In the genomic region with DNA sequence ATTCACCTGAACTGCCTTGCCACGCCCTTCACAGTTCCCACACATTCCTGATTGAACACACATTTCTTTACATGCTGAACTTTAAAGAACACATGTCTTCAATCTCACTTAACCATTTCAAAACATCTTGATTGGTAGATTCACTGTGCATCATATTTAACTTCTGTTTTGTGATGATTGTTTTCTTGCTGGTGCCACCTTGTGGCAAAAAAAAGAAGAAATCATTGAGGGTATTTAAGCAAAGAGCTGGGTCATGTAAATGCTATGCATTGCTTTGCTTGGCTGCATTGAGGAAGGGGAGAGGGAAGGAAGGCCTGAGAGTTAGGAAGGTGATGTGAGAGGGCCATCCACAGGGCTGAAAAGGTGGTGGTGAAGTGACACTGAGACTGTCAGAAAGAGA, we compare ENCODE assay signal across 16 mouse cellular contexts.
DNase-seq lines count a peak whose midpoint lies in the region; TF ChIP-seq lines count a peak whose summit lies in the region.
"Had no signal": no experiment of that assay in that cellular context is flagged by ENCODE, and none has a peak within 500 bp of the region (broad histone marks: within the 10 kb centered on the region; RNA-seq: fewer than 3 reads in every experiment).

No protein-coding gene starts in this region.

- H3K9ac ChIP-seq in heart, adult 2 months (ENCODE audit: low read depth, low read length) = no peak overlapping the region
- no peak overlapping the region for H3K9ac ChIP-seq in CH12.LX (ENCODE audit: insufficient read depth, low read depth)
- H3K9ac ChIP-seq: embryonic facial prominence, embryonic 12.5 days; forebrain, embryonic 13.5 days; heart, embryonic 13.5 days; hindbrain, embryonic 13.5 days had no signal

- no peaks in the 10 kb centered on the region for H3K4me1 ChIP-seq in heart, adult 2 months (ENCODE audit: control insufficient read depth, insufficient read depth, low read length)
- H3K4me1 ChIP-seq in CH12.LX (ENCODE audit: control insufficient read depth in 1 of 2, insufficient read depth in 2 of 2) = no peaks in the 10 kb centered on the region; a peak in 1 of 4 replicates
- H3K4me1 ChIP-seq: embryonic facial prominence, embryonic 12.5 days; forebrain, embryonic 13.5 days; heart, embryonic 13.5 days; hindbrain, embryonic 13.5 days had no signal

- no peak for TF ChIP-seq EP300 in heart, adult 2 months (IDR thresholded peaks at IDR 0.05; ENCODE audit: insufficient read depth, low read depth, low read length)
- no peak for TF ChIP-seq EP300 in CH12.LX (IDR thresholded peaks at IDR 0.05; ENCODE audit: low read length)

- no peaks in the 10 kb centered on the region for H3K36me3 ChIP-seq in heart, adult 2 months (ENCODE audit: control insufficient read depth, insufficient read depth, low read length)
- no peaks in the 10 kb centered on the region for H3K36me3 ChIP-seq in CH12.LX (replicated peaks in 1 of 2; ENCODE audit: control insufficient read depth in 1 of 2, insufficient read depth in 1 of 2, low read length in 1 of 2)
- H3K36me3 ChIP-seq: embryonic facial prominence, embryonic 12.5 days; heart, embryonic 13.5 days; hindbrain, embryonic 13.5 days had no signal

- H3K4me3 ChIP-seq in heart, adult 2 months = no peak overlapping the region
- no peak overlapping the region for H3K4me3 ChIP-seq in left cerebral cortex, adult 2 months
- H3K4me3 ChIP-seq in CH12.LX (replicated peaks in 1 of 3; ENCODE audit: low read depth in 2 of 3, low read length in 2 of 3, poor library complexity in 1 of 3) = no peak overlapping the region
- H3K4me3 ChIP-seq: embryonic facial prominence, embryonic 12.5 days; forebrain, embryonic 13.5 days; heart, embryonic 13.5 days; hindbrain, embryonic 13.5 days had no signal

- TF ChIP-seq RAD21 in CH12.LX (IDR thresholded peaks at IDR 0.05; ENCODE audit: low read depth, low read length) = peak; percentile 52

- H3K9me3 ChIP-seq in CH12.LX (replicated peaks; ENCODE audit: low read length) = no peaks in the 10 kb centered on the region
- H3K9me3 ChIP-seq: embryonic facial prominence, embryonic 12.5 days; forebrain, embryonic 13.5 days; heart, embryonic 13.5 days; hindbrain, embryonic 13.5 days had no signal

- H3K27me3 ChIP-seq in heart, adult 2 months (ENCODE audit: control insufficient read depth, insufficient read depth, low read length) = no peaks in the 10 kb centered on the region
- H3K27me3 ChIP-seq in CH12.LX (replicated peaks) = no peaks in the 10 kb centered on the region
- H3K27me3 ChIP-seq: embryonic facial prominence, embryonic 12.5 days; heart, embryonic 13.5 days; hindbrain, embryonic 13.5 days had no signal

- WGBS in heart, adult 2 months = 62% methylated on average over 1 of the region's 1 CpGs

- intact Hi-C loops in heart, adult 2 months (cut with DNase I) = loop anchor here (1.0 kb wide), 1 partner anchor 170 kb away; no protein-coding TSS in a partner anchor
- intact Hi-C loops in left cerebral cortex, adult 2 months (cut with DNase I) = loop anchor here (5.0 kb wide), 2 partner anchors 516 to 731 kb away; no protein-coding TSS in a partner anchor

- peak; percentile 61 for TF ChIP-seq CTCF in heart, adult 2 months (IDR thresholded peaks at IDR 0.05)
- TF ChIP-seq CTCF in left cerebral cortex, adult 2 months (IDR thresholded peaks at IDR 0.05) = peak; percentile 60
- peak; percentile 36 to 70 for TF ChIP-seq CTCF in CH12.LX (conservative IDR thresholded peaks at IDR 0.05 in 1 of 2, IDR thresholded peaks at IDR 0.05 in 1 of 2; ENCODE audit: low read depth in 2 of 2, low read length in 2 of 2)

- in situ Hi-C loops in CH12.LX (cut with MboI; ENCODE audit: low pct_ligation_motif_present, low pct_unique_long_range_greater_than_20kb, low sequenced_read_pairs) = loop anchor here (25.0 kb wide), 1 partner anchor 731 kb away; the partner anchor contains the start of gene Fignl1

- DNase-seq in heart, adult 2 months = no peak
- DNase-seq in heart, postnatal 4 days = no peak
- DNase-seq in left cerebral cortex, adult 2 months (ENCODE audit: extremely low spot score in 1 of 2, low spot score in 2 of 2) = no peak
- no peak for DNase-seq in left cerebral cortex, adult 11 months (ENCODE audit: low spot score)
- peak; percentile 45 for DNase-seq in CH12.LX (ENCODE audit: extremely low read depth)
- peak; percentile 11 for DNase-seq in adipocyte (ENCODE audit: low spot score)
- DNase-seq in spleen, adult 12 weeks (ENCODE audit: low spot score) = no peak
- DNase-seq in natural killer cell, adult 2 months (ENCODE audit: low spot score in 2 of 2) = no peak
- DNase-seq: cerebellum, adult 8-10 months; gastrocnemius, postnatal 25 days; thymus, postnatal 14 days had no signal

- no peaks in the 10 kb centered on the region for H3K79me2 ChIP-seq in heart, adult 2 months (replicated peaks; ENCODE audit: control insufficient read depth, insufficient read depth, low read length)
- H3K79me2 ChIP-seq in CH12.LX (replicated peaks; ENCODE audit: control insufficient read depth, extremely low read depth, insufficient read depth, poor library complexity, severe bottlenecking) = no peaks in the 10 kb centered on the region

- no peak overlapping the region for H3K4me2 ChIP-seq in CH12.LX (ENCODE audit: insufficient read depth, low read depth, poor library complexity, severe bottlenecking)
- H3K4me2 ChIP-seq: embryonic facial prominence, embryonic 12.5 days; forebrain, embryonic 13.5 days; heart, embryonic 13.5 days; hindbrain, embryonic 13.5 days; liver, embryonic 11.5 days had no signal

- no peak for TF ChIP-seq POLR2A in heart, adult 2 months (IDR thresholded peaks at IDR 0.05; ENCODE audit: insufficient read depth, low read depth, low read length)
- TF ChIP-seq POLR2A in CH12.LX (IDR thresholded peaks at IDR 0.05; ENCODE audit: low read depth, low read length) = no peak

- H3K27ac ChIP-seq in heart, adult 2 months = no peak overlapping the region
- H3K27ac ChIP-seq in left cerebral cortex, adult 2 months = no peak overlapping the region
- no peak overlapping the region for H3K27ac ChIP-seq in CH12.LX (ENCODE audit: insufficient read depth, low read depth)
- H3K27ac ChIP-seq: embryonic facial prominence, embryonic 12.5 days; forebrain, embryonic 13.5 days; heart, embryonic 13.5 days; hindbrain, embryonic 13.5 days had no signal

- dilution Hi-C loops in CH12.LX (cut with MboI; ENCODE audit: extremely low pct_ligation_motif_present, extremely low pct_unique_long_range_greater_than_20kb, low sequenced_read_pairs) = no loop called here

TF ChIP-seq in CH12.LX, 34 proteins besides CTCF, POLR2A, EP300 and RAD21:
- no peak for TF ChIP-seq RCOR1 (conservative IDR thresholded peaks at IDR 0.05; ENCODE audit: low read depth, low read length)
- no peak for TF ChIP-seq CHD1 (IDR thresholded peaks at IDR 0.05; ENCODE audit: low read depth, low read length)
- TF ChIP-seq JUND (conservative IDR thresholded peaks at IDR 0.05; ENCODE audit: low read depth, low read length) = no peak
- TF ChIP-seq SMC3 (IDR thresholded peaks at IDR 0.05; ENCODE audit: low read depth, low read length) = peak; percentile 71

Comparison
In these comparisons a context has a peak if more than half of its experiments do, and no peak if none do; other contexts are left out.
1. DNase-seq: peak in CH12.LX (single experiment) and adipocyte (single experiment); none in heart, adult 2 months (0 of 2), heart, postnatal 4 days (single experiment), left cerebral cortex, adult 2 months (0 of 2), left cerebral cortex, adult 11 months (single experiment), spleen, adult 12 weeks (single experiment) and natural killer cell, adult 2 months (0 of 2).
2. Peak in every context shown above with its lines, with median percentiles within 50 percentile points of each other: CTCF ChIP-seq.